Mouse (Mus musculus) left cerebral cortex, postnatal 14 days (tissue): ENCODE data around the gene Ski. TPM values are rescaled to one million over a fixed set of nuclear protein-coding genes. Genes with fewer than 3 reads are reported as not detected.
A peak's percentile ranks its signal among the peaks of the same experiment; 100 is the strongest.
"Not testable (repeated sequence)": the region's sequence is repeated elsewhere in the genome, so short reads cannot be mapped to it uniquely, and the experiment has no call there.

Experiments
- DNase-seq, 2 experiments: peaks; one replicate each; pipeline ENCODE4 v3.0.0; 2021 to 2022; ENCODE audit warnings: low spot score in 2 of 2, mixed read lengths in 1 of 2
- intact Hi-C: fragments of 180-260 bp; cut with DNase I; formaldehyde crosslinking; loops from one replicate; pipeline ENCODE4 v1.15.1; 2025
- long read RNA-seq, 2 experiments: library from polyadenylated mRNA; stranded (forward); transcript quantifications; one replicate each; pipeline ENCODE4 v2.0.0; 2021
- total RNA-seq, 2 experiments: library from RNA; stranded (reverse); gene quantifications; 2 replicates each; pipeline ENCODE4 v1.2.3; 2021

Gene Ski
- total RNA-seq = 100 to 1,000 TPM; 110 to 111 TPM
- long read RNA-seq, experiment 1, full-length matches to known transcripts = 50 of 126 reads
- long read RNA-seq, experiment 1, partial matches to known transcripts = 65 of 126 reads
- long read RNA-seq, experiment 1, other reads (novel, unspliced or antisense) = 11 of 126 reads
- long read RNA-seq, experiment 2, full-length matches to known transcripts = 32 of 108 reads
- long read RNA-seq, experiment 2, partial matches to known transcripts = 9 of 108 reads
- long read RNA-seq, experiment 2, other reads (novel, unspliced or antisense) = 67 of 108 reads

DNA sequence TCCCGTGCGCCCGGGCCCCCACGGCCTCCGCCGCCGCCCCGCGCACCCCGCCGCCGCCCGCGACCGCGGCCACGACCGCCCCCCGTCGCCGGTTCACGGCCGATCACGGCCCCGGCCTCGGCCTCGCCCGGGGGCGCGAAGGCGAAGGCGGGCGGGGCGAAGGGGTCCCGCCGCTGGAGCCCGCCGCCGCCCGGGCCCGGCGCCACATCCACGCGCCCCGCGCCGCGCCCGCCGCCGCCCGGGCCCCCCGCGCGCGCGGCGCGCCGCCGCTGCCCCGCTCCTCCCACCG lies at the start of gene Ski:
Gene Ski (minus strand): TSS at position 41 of the 289 bp plus-strand sequence.
- intact Hi-C loops = loop anchor here (5.0 kb wide), 1 partner anchor 60 kb away; no protein-coding TSS in a partner anchor
- DNase-seq = no peak

DNA sequence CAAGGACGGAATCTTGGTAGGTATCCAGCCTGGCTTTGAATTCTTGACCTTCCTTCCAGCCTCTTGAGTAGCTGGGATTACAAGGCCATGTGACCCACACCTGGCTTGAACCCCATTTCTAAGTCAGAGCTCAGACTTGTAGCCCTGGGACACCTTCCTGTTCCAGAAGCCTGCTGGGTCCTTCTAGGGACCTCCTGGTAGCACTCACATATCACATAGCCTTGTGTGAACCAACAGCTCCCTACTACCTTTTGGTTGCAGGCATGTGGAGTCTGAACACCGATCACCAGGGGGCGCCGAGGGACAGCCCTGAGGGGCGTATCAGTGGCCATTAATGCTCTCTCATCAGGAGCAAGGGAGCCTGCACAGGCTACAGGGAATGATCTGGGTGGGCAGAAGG lies 46.0 kb upstream of the Ski start:
- DNase-seq = peak; percentile 51 to 74
- intact Hi-C loops = loop anchor here (5.0 kb wide), 1 partner anchor 39 kb away; no protein-coding TSS in a partner anchor

DNA sequence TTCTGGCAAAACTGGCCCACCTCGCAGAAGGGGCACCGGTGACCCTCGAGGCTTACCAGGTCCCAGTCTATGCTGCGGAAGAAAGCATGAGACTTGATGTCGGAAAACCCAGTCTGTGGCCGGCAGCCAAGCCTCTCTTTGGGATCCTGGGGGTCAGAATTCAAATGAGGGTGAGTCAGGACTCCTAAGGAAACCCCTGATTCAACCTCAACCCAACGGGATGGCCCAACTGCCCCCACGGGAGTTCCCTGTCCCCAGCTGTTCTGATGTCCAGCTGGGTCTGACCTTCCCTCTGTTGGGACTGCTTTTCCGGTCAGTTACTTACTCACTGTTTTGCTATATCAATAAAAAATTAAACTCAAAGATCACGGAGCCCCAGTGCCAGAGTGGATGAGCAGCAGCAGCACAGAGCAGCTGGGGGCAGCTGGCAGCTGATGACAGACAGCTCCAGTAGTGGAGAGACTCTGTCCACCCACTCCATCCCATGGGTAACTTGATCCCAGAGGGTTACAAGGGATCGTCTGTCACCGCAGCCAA lies 45.3 kb upstream of the Ski start:
- no peak for DNase-seq
- intact Hi-C loops = loop anchor here (5.0 kb wide), 1 partner anchor 40 kb away; no protein-coding TSS in a partner anchor

DNA sequence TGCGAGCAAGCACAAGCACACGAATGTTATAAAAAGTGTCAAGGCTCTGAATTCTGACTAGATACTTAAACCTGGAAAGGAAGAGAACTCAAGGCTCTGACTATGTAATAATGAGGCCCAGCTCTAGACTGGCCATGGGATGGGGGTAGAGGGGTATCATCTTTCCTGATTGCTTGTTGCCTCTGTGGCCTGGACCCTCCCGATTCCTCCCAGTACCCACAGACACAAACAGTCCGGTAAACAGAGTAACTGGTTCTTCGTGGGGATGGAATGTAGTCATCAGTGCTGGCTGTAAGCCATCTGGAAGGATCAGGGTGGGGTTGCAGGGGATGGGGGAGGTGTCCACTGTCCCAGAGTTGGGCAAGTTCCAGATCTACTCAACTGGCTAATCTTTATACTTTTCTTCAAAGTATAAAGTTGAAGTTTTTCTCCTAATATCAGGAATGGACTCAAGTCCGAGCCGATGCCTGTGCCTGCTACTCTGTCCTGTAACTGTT lies 44.7 kb upstream of the Ski start:
- DNase-seq = no peak
- intact Hi-C loops = loop anchor here (5.0 kb wide), 1 partner anchor 40 kb away; no protein-coding TSS in a partner anchor

DNA sequence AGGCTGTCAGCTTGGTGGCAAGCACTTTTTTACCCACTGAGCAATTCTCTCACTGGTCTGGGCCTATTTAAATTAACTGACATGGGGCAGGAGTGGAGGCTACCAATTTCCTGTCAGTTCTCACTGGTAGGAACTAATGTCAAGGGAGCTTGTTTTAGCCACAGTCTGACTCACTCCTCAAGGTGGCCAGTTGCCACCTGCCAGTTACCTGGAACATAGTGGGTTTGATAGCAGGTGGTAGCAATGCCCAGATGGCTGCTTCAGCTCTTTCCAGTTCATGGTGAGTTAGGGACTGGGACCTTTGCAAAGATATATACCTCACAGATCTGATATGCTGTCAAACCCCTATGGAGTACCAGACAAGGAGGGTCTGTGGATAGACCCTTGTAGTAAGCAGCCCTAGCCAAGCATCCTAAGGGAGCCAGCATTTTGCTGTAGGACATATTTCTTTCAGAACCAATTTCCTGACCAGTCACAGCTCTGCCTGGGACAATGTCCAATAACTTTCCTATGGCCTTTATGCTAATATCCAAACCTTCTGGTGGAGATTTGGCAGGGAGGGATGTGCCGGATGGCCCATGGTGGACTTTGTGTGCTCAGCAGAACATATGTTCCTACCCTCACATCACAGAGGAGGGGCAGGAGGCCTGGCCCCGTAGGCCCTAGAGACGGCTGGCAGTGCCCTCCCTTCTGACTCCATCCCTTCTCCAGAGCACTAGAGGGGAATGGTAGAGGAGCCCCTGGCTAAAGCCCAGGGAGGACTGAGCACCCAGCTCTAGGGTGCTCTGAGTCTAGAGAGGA lies 42.3 kb upstream of the Ski start:
- no peak for DNase-seq
- intact Hi-C loops = loop anchor here (5.0 kb wide), 1 partner anchor 43 kb away; no protein-coding TSS in a partner anchor

DNA sequence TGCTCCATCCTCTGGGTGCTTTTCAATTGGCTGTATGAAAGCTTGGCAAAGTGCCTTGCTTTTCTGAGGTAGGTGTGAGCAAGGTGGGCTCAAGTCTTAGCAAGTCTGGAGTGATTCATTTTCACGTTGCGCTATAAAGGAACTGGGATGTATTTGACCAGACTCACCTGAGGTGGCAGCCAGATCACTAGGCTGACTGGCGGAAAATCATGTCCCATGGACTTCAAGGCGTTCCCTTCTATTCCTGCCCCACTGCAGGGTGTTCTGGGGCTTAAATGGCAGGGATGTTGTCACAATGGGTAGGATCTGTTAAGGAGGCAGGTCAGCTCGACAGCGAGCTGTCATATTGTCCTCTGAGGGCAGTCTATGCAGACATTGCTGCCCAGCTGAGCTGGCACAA lies 29.9 kb upstream of the Ski start:
- DNase-seq = no peak
- intact Hi-C loops = no loop called here

DNA sequence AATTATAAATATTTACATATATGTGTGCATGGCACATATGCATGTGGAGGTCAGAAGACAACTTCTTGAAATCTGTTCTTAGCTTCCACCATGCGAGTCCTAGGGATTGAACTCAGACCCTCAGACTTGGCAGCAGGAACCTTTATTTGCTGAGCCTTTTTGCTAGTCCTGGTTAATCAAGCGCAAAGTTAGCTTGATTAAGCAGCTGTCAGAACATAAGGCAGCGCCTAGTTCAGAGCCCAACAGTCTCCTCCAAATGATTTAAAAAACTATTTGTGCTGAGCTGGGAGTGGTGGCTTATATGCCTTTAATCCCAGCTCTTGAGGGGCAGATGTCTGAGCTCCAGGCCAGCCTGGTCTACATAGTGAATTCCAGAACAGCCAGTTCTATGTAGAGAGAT lies 28.8 kb upstream of the Ski start:
- DNase-seq = no peak
- intact Hi-C loops = no loop called here

DNA sequence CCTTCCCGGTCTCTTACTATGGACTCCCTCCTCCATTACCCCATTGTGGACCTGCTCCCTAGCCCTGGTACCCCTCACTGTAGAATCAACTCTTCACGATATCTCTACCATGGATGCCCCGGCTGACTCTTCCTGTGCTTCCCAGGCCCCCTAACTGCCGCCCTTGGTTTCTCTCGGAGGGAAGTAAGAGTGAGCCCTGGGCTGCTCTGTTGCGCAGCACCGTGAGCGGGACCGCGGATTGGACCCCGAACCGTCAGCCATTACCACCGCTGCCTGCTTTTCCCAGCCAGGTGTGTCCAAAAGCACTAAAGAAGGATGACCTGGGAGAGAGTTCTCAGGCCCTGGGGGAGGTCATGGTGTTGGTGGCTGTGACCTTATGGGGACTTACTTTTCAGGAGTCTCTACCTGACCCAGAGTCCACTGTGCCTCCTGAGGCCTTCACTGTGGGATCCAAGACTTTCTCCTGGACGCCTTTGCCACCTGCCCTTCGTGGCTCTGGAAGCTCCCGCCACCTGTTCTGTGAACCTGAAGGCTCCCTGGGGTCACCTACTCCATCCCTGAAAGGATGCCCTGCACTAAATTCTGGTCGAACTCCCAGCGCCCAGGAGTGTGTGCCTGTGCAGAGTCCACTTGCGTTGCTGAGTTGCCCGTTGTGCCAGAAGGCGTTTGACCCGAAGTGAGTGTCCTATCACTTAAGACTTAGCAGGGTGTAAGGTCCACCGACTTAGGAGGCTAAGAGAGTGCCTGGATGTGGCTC lies 28.1 kb upstream of the Ski start:
- intact Hi-C loops = no loop called here
- no peak for DNase-seq

DNA sequence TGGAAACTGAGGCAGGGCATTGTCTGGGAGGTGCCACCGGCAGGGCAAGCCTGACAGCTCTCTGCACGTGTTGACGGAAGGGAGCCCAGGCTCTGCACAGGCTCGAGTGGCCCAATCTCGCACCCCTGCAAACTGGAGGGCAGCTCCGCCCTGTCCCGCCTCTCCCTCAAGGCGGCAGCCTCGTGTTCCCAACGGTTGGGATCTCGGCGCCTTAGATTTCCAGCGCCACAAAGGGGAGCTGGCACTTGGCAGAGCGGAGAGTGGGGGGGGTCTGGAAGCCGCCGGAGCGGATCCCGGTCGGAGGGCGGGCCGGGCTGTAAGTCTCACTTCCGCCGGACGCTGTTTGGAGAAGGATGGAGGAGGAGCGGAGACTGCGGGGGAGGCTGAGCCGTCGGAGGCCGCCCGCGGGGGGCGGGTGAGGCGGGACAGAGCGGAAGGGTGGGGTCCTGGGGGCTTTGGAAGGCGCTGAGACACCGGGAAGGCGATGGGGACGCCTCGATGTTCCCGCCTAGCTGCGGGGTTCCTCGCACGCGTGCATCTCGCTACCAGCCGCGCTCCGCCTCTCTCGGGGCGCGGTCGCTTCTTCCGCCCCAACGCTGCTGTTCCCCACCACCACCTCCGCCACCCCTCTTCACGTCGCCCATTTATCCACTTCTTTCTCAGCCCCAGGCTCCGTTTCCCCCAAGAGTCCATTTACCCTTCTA lies 27.4 kb upstream of the Ski start, which contains the start of gene Faap20:
Gene Faap20 (plus strand): TSS at position 155 of the 704 bp plus-strand sequence.
- intact Hi-C loops = loop anchor here (1.0 to 10.0 kb wide), 3 partner anchors 102 to 375 kb away; no protein-coding TSS in a partner anchor
- DNase-seq = peak; percentile 81 to 86

DNA sequence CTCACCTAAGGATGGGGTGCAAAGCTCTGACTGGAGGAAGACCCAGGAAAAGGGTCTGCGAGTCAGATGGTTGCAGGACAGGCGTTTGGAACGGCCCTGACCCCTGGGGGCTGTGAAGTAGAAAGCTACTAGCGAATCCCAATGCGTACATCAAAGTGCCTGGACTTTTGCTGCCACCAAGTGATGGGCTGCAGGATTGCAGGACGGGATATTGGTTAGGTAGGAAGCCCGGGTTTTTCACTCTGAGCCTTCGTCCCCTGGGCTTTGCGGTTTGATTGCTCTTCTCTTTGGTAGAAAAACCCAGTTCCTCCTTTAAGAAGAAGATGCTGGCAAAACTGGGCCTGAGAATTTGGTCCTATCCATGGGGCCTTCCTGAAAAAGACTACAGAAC lies 26.9 kb upstream of the Ski start:
- intact Hi-C loops = loop anchor here (1.0 to 10.0 kb wide), 3 partner anchors 102 to 374 kb away; no protein-coding TSS in a partner anchor
- DNase-seq = peak; percentile 97

DNA sequence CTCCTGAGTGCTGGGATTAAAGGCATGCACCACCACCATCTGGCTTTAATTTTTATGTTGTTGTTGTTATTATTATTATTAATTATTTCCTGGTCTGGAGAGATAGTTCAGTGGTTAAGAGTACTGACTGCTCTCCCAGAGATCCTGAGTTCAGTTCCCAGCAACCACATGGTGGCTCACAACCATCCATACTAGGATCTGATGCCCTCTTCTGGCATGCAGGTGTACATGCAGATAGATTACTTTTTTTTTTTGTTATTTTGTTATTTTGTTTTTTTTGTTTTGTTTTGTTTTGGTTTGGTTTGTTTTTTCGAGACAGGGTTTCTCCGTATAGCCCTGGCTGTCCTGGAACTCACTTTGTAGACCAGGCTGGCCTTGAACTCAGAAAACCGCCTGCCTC lies 25.7 kb upstream of the Ski start:
- intact Hi-C loops = loop anchor here (5.0 to 10.0 kb wide), 2 partner anchors 101 to 373 kb away; no protein-coding TSS in a partner anchor
- DNase-seq = not testable (repeated sequence)

DNA sequence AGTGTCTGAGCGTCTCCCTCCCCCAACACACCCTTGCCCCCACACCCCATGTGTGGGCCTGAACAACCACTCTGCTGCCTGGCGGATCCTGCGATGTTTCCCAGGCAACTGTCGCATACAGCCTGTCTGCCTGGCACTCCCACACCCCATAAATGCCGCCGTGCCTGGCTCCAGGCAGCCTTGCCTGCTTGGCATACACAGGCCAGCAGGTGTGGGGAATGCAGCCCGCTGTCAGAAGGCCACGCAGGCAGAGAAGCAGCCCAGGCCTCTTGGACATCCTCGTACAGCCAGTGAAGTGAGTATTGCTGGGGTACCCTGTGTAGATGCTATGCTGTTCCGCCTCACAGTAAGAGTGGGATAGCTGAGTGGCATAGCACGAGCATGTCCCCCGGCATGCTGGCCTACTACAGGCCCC lies 24.3 kb upstream of the Ski start:
- intact Hi-C loops = loop anchor here (5.0 to 10.0 kb wide), 2 partner anchors 99 to 372 kb away; no protein-coding TSS in a partner anchor
- peak; percentile 81 to 84 for DNase-seq

DNA sequence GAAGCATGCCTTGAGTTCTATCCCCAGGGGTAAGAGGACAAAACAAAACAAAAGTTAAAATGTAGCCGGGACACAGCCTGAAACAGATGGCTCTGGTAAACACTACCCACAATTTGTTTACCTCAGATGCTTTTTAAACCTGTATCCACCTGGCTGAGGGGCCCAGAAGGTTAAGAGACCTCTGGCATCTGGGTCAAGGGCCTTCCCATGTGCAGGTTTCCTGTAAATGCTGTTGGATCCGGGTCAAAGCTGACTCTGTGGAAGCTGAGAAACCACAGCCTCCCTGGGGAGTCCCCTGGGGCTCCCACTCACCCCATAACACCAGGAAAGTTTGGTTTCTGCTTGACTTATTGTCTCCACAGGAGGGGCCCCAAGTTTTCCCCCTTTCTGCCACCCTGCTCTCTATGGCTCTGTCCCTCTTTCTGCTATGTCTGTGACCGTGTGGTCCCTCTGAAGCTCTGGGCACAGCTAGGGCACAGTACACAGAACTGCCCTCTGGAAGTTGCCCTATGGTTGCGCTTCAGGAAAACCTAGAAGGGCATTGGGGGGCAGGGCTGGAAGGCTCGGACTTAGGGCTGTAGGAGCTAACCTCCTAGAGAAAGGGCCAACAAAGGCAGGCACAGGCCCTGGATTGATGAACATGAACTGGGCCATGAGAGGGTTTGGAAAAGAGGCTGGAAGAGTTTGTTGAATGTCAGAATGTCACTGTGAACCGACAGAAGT lies 23.5 kb upstream of the Ski start:
- intact Hi-C loops = loop anchor here (5.0 to 10.0 kb wide), 2 partner anchors 99 to 371 kb away; no protein-coding TSS in a partner anchor
- DNase-seq = no peak

DNA sequence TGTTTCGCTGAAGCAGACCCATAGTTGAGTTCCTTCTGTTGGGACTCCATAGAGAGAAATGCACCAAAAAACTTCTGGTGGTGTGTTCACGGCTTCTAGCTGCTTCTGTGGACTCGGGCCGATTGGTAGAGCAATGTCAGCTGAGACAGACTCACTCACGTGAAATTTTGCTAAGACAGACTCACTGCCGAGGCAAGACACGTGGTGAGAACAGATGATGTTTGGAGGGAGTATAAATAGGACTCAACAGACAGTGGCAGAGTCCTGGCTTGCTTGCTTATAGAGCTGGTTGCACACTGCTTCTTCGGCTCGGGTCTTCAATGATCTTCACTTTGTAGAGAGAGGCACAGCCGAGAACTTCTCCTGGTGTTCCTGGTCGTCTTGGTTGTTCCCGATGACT lies 20.8 kb upstream of the Ski start:
- DNase-seq = peak; percentile 42 to 55
- intact Hi-C loops = loop anchor here (10.0 kb wide), 1 partner anchor 368 kb away; no protein-coding TSS in a partner anchor

DNA sequence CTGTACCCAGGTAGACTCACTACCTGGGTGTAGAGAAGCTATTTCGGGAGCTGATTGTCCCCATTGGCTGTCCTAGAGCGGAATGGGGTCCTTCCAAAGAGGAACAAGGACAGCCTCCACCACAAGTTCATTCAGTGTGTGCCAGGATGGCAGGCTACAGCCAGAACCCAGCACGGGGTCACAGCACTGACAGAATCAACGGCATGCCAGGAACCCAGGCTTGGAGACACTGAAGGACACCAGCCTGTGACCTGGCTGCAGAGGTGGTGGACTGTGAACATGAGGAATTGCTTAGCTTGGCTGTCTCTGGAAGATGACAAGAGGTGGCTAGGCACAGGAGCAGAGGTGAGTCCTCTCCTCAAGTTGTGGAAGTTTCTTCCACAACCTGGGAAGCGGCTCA lies 19.9 kb upstream of the Ski start:
- intact Hi-C loops = loop anchor here (10.0 kb wide), 1 partner anchor 367 kb away; no protein-coding TSS in a partner anchor

DNA sequence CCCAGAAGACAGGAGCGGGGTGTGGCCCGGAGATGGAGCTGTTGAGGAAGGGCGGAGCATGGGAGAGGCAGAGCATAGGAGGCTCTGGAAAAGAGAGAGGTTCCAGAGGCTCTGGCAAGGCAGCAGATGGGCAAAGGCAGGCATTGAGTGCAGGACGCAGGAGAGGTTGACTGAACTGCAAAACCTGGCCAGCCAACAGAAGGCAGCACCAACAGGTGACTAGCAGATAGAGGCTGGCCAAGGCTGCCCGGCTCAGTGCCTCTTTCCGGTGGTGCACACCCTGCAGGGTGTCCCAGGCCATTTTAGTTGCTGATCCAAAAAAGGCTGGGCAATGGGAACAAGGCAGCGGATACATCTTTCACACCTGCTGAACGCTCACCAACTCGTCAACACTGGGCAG lies 19.4 kb upstream of the Ski start:
- intact Hi-C loops = loop anchor here (10.0 kb wide), 1 partner anchor 367 kb away; no protein-coding TSS in a partner anchor
- DNase-seq = no peak

More for the DNA sequence above, 19.9 kb upstream of the Ski start:
- no peak for DNase-seq

DNA sequence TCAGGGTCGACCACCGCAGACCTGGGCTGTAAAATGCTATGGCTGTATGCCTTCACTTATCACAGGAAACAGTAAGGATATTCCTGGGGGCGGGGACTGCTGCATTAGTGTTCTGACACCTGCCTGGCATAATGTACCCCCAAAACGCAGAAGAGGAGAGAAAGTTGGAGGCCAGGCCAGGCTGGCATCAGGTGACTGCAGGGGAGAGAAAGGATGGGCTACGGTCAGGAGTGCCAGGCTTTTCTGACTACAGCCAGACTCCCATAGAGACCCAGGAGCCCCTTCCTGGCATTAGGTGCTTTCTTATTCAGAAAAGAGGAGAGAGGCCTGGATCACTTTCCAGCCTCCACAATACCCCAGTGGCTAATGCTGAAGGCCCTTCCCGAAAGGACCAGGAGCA lies 17.1 kb upstream of the Ski start:
- DNase-seq = no peak
- intact Hi-C loops = no loop called here

DNA sequence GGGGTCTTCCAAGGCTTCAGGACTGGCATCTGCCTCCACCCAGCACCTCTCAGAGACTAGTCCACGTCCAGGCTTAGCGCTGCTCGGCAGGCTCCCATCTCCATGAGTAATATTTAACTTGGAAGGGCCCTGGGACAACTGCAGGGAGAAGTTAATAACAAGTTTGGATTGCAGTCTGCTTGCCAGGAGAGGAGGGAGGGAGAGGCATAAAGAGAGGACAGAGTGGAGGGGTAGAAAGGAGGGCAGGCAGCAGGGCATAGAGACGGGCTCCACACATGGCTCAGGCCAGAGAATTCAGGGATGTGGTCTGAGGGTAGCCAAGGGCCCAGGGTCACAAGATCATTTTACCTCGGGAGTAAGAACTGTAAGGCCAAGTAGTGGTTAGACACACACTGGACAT lies 15.9 kb upstream of the Ski start:
- intact Hi-C loops = no loop called here
- DNase-seq = no peak
